Mouse (Mus musculus) large intestine, adult 2 months (tissue): ENCODE results near the gene Ube4a. TPM values are rescaled to one million over a fixed set of nuclear protein-coding genes. Genes with fewer than 3 reads are reported as not detected.

Experiments
- DNase-seq: peaks from one replicate; pipeline ENCODE4 v3.0.0-alpha.2; 2012; ENCODE audit warnings: low read depth, low spot score
- WGBS: fragments of 180-500 bp; shearing (Covaris S2); methylation state at CpG from one replicate; pipeline ENCODE4 v1.1.7; 2018; 5-methylcytosine and 5-hydroxymethylcytosine counted together
- polyA plus RNA-seq: library from polyadenylated mRNA; depleted of rRNA; stranded (reverse); fragments of >200 nt; gene quantifications from 2 replicates; pipeline ENCODE4 v1.2.3, GENCODE M21; 2012; rRNA removed

The Ube4a gene
- 10.3 and 15.9 TPM in 2 replicates for polyA plus RNA-seq

GRCm38 (mm10) chr9:44965126-44965832, at the start of gene Ube4a:
TSS of gene Ube4a (minus strand) at chr9:44965600.
- WGBS, result under 1% methylated on average over 39 of the region's 39 CpGs
- peak; percentile 96 for DNase-seq

GRCm38 (mm10) chr9:45014879-45015278, 49.5 kb upstream of the Ube4a start:
- WGBS, result 38% methylated on average over 2 of the region's 2 CpGs
- no peak for DNase-seq

- DNase-seq, result no peak
These were observed 45.9 kb upstream of the Ube4a start for GRCm38 (mm10) chr9:45011291-45011690.

GRCm38 (mm10) chr9:45010461-45010860, 45.1 kb upstream of the Ube4a start:
- 68% methylated on average over 4 of the region's 4 CpGs for WGBS
- no peak for DNase-seq

More at GRCm38 (mm10) chr9:45011291-45011690, 45.9 kb upstream of the Ube4a start:
- 37% methylated on average over 6 of the region's 6 CpGs for WGBS

- 83% methylated on average over 19 of the region's 19 CpGs for WGBS
- no peak for DNase-seq
These were observed 44.0 kb upstream of the Ube4a start, which contains the start of gene Cd3e for GRCm38 (mm10) chr9:45009180-45010078. TSS of gene Cd3e (minus strand) at chr9:45009627.

GRCm38 (mm10) chr9:45008342-45008741, 42.9 kb upstream of the Ube4a start:
- WGBS, result 86% methylated on average over 4 of the region's 4 CpGs
- no peak for DNase-seq

- DNase-seq, result no peak
These were observed 42.0 kb upstream of the Ube4a start for GRCm38 (mm10) chr9:45007404-45007803.

GRCm38 (mm10) chr9:45000249-45000648, 34.8 kb upstream of the Ube4a start:
- WGBS, result 55% methylated on average over 3 of the region's 3 CpGs
- DNase-seq, result no peak

More at GRCm38 (mm10) chr9:45007404-45007803, 42.0 kb upstream of the Ube4a start:
- 60% methylated on average over 12 of the region's 12 CpGs for WGBS

- no peak for DNase-seq
- 75% methylated on average over 5 of the region's 5 CpGs for WGBS
These were observed 34.4 kb upstream of the Ube4a start for GRCm38 (mm10) chr9:44999776-45000175.

- 56% methylated on average over 6 of the region's 6 CpGs for WGBS
- DNase-seq, result no peak
These were observed 33.8 kb upstream of the Ube4a start for GRCm38 (mm10) chr9:44999171-44999570.

- 57% methylated on average over 11 of the region's 11 CpGs for WGBS
- DNase-seq, result no peak
These were observed 32.7 kb upstream of the Ube4a start for GRCm38 (mm10) chr9:44998138-44998537.

GRCm38 (mm10) chr9:44996590-44996989, 31.2 kb upstream of the Ube4a start:
- no peak for DNase-seq
- WGBS, result 89% methylated on average over 7 of the region's 7 CpGs

GRCm38 (mm10) chr9:44994962-44995361, 29.6 kb upstream of the Ube4a start:
- 60% methylated on average over 4 of the region's 4 CpGs for WGBS
- no peak for DNase-seq

- WGBS, result 81% methylated on average over 2 of the region's 2 CpGs
- no peak for DNase-seq
These were observed 27.9 kb upstream of the Ube4a start for GRCm38 (mm10) chr9:44993268-44993667.

GRCm38 (mm10) chr9:44992271-44992670, 26.9 kb upstream of the Ube4a start:
- DNase-seq, result no peak

- DNase-seq, result no peak
- WGBS, result 69% methylated on average over 2 of the region's 2 CpGs
These were observed 26.4 kb upstream of the Ube4a start for GRCm38 (mm10) chr9:44991821-44992220.

GRCm38 (mm10) chr9:44986976-44987375, 21.6 kb upstream of the Ube4a start:
- no peak for DNase-seq
- 56% methylated on average over 5 of the region's 5 CpGs for WGBS

- no peak for DNase-seq
- WGBS, result 59% methylated on average over 14 of the region's 14 CpGs
These were observed 20.9 kb upstream of the Ube4a start for GRCm38 (mm10) chr9:44986242-44986781.

GRCm38 (mm10) chr9:44985721-44986161, 20.3 kb upstream of the Ube4a start:
- WGBS, result 66% methylated on average over 3 of the region's 3 CpGs
- no peak for DNase-seq

GRCm38 (mm10) chr9:44983001-44983400, 17.6 kb upstream of the Ube4a start:
- 30% methylated on average over 2 of the region's 2 CpGs for WGBS
- DNase-seq, result no peak
